Mouse (Mus musculus) left cerebral cortex, adult 18-20 months (tissue): ENCODE measurements around the gene Hhat. TPM values are rescaled to one million over a fixed set of nuclear protein-coding genes. Genes with fewer than 3 reads are reported as not detected.

Experiments used
- DNase-seq, 2 experiments: peaks; one replicate each; pipeline ENCODE4 v3.0.0; 2021 to 2022; ENCODE audit warnings: low spot score in 2 of 2, mixed read lengths in 1 of 2
- total RNA-seq, 2 experiments: library from RNA; stranded (reverse); gene quantifications; 2 replicates each; pipeline ENCODE4 v1.2.3; 2021

The Hhat gene
- total RNA-seq, 2 experiments from 2014 or later = 1.3 to 1.7 TPM

DNA sequence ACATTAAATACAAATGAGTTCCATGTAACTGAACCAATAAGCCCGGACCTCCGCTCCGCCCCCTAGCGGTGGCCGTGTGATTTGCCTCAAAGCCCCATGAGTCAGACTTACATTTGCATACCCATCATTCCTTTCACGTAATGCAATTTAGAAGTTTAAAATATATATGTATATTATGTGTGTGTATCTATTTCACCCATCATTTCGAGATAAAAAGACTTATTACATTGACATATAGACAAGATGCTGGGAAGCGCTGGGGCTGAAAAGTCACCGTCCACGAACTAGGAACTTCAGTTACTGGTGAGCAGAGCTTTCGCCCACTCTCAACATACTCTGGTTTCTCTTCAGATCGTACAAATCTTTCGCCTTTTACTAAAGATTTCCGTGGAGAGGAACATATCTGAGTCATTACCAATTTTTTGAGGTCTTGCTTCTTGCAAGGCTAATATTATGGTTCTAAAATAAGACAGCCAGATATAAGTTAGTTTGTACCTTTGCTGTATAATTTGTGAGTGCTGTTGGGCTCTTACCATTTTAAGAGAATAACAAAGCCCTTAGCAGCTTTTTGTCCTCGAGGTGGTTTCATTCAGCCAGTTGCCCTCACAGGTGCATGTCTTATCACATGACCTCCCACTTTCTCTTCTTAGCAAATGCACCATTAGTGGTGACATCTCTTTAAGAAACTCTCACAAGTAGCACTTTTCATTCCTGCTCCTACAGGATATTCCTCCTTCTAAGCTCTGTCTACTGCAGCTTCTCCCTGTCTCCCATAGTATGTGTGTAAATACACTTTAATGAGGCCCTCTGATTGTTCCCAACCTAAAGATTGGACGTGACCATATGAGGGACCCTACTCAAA, 25.6 kb downstream of the Hhat start:
- DNase-seq = no peak

DNA sequence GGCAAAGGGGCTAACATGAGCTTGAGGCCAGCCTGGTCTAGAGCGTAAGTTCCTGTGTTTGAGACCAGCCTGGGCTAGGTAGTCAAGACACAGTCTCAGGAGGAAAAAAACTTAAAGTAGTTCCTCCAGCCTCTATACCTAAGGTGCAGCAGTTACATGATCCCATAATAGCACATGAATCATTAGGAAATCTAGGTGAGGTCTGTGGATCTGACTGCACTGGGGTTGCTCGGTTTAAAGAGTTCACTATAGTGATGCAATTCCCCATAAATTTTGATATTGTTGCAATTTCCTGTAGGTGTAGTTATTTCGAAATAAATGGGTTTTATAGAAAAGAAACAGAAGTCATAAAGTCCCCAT, 26.2 kb downstream of the Hhat start:
- no peak for DNase-seq

DNA sequence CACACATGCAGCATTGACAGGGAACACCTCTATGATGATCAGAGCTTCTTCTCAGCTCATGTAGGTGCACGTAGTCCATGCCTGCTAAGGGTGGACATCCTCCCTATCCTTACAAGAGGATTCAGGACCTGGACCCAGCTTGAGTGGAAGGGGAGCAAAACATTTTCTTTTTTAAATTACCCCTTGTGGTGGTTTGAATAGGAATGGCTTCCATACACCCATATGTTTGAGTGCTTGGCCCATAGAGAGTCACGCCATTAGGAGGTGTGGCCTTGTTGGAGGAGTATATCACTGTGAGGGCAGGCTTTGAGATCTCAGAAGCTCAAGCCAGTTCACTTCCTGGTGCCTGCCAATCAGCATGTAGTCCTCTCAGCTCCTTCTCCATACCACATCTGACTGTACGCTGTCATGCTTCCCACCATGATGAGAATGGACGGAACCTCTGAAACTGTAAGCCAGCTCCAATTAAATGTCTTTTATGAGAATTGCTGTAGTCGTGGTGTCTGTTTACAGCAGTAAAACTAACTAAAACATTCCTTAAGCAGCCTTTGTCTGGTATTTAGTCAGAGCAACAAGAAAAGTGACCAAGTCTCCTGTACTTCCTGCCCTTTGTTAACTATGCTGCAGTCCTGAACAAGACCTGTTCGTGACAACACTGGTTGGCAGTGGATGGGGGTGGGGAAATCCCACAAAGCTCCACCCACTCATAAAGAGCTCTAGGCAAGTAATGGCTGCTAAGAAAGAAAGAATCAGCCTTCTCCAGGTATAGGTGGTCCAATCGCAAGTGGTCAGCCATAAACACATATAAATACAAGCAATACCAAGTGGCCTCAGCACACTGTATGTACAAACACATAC, 28.4 kb downstream of the Hhat start:
- no peak for DNase-seq

DNA sequence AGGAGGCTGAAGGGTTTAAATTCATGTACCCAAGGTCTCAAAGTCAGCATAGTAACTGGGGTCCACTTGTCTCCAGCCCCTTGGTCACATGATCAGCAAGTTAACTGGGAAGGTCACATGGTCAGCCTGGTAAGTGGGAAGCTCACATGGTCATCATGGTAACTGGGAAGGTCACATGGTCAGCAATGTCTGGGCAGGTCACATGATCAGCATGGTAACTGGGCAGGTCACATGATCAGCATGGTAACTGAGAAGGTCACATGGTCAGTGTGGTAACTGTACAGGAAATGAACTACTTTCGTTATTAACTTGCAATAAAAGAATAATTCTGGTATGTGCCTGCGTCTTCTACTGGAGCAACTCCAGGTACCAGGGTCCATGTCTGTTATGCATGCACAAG, 29.1 kb downstream of the Hhat start:
- DNase-seq = no peak

DNA sequence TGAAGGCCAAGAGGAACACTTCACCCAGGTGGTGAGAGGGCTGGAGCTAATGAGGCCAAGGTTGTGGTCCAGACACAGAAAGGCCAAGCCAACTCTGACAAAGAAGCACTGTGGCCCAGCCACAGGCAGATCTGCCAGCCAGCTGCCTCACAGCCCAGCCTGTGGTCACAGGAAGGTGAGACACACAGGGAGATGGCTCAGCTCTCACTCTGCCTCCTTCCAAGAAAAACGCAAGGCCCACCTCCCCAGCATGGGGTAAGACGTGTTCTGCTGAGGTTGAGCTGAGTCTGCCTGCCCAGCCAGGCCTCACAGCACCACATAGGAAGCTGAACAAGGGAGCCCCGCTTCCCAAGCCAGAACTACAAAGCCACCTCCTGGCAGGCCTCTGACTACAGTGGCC, 34.5 kb downstream of the Hhat start:
- DNase-seq = no peak

DNA sequence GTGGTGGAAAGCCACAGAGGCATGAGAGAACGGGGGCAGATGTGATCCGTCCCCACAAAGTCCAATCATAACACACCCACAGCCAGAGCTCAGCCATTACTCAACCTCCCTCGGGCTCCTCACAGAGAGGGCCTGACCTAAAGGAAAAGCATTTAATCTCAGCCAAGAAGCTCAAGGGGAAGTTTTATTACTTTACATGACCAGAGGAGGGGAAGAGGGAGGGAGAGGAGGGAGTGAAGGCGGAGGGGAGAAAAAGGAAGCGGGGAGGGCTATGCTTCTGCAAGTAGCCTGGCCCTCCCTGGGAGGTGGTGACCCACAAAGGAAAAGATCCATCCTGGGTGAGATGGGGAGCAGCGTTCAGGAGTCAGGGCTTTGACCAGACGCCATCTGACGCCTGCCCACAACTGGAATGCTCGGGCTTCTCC, 35.0 kb downstream of the Hhat start:
- DNase-seq = no peak

DNA sequence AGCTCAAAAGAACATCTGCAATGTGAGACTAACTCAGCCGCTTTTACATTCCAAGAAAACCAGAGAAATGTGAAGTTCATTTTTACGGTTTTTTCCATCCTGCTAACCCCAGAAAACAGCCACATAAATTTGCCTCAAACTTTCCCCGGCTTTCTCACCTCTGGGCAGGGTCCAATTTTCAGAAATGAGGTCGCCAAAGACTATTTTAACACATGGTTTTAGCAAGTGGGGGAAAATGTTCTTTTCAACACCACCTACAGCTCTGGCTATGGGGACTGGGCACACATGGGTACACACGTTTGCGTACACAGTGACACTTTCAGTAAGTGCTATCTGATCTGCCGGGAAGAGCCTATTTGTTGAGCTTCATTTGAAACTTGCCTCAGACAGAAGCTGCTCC, 40.5 kb downstream of the Hhat start:
- peak; percentile 15 to 42 for DNase-seq

DNA sequence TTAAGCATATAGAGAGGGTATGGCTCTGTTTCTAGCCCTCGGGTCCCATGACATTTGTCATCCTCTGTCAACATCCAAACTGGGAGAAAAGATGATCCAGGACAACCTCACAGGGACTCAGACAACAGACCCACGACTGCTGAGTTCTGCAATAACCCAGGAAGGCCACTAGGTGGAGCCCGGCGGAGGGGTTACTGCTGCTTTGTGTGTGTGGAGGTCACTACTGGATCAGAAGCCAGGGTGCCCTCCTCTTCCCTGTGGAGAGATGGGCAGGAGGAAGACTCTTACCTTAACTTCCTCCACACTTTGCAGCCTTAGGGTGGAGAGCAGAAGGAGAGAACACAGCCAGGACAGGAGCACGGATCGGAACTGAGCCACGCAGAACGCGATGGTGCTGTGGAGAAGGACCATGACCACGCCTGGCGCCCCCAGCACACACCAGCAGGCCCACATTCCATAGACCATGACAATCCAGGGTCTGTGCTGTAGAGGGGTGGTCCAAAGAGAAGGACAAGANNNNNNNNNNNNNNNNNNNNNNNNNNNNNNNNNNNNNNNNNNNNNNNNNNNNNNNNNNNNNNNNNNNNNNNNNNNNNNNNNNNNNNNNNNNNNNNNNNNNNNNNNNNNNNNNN, 43.9 kb downstream of the Hhat start:
- peak; percentile 65 to 73 for DNase-seq

DNA sequence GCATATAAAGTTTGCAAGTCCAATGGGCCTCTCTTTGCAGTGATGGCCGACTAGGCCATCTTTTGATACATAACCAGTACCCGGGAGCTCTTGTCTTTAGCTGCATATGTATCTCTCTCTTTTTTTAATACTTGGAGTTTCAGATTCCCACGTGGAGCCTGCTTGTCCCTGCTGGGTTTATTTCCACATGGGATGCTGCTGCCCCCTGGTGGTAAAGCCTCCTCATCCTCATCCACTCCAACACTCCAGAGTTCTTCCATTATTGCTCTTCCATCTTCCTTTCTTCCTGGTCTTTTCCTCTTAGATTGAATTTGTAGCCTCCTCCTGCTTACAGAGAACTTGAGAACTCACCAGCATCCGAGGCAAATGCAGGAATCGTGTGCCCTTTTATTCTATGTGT, 48.9 kb downstream of the Hhat start:
- DNase-seq = peak; percentile 75 to 83

DNA sequence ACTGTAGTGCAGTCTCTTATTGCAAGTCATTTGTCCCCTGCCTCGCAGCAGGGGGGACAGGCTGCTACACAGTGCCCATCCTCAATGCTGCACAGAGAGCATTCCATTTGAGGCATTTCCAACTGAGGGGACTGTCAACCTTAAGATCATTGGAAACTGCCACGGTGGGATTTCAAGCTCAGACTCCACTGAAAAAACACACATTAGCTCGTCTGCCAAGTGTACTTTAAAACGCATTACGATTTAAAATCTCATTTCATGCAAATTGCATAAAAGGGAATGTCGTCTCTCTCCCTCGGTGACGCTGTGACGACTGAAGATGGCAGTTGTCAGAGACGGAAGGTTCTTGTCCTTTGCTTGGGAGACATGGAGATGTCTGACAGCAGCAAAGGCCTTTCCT, 50.9 kb downstream of the Hhat start:
- no peak for DNase-seq

DNA sequence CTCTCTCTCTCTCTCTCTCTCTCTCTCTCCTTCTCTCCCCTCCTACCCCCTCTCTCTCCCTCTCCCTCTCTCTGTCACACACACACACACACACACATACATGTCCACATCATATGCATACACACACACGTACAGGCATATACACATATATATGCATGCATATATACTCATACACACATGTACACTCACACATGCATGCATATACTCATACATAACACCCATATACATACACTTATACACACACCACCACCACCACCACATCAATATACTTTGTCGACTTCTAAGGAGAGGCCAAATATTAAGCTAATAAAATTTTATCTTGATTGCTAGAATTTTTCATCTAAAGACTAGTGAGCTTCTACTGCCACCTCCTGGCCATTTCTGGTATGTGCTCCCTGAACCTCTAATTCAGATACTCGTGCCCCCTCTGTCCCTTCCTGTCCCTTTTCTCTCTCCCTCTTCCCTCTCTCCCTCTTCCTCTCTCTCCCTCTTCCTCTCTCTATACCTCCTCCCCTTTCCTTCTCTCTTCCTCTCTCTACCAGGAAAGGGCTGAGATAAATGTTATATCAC, 59.2 kb downstream of the Hhat start:
- peak; percentile 39 to 65 for DNase-seq

DNA sequence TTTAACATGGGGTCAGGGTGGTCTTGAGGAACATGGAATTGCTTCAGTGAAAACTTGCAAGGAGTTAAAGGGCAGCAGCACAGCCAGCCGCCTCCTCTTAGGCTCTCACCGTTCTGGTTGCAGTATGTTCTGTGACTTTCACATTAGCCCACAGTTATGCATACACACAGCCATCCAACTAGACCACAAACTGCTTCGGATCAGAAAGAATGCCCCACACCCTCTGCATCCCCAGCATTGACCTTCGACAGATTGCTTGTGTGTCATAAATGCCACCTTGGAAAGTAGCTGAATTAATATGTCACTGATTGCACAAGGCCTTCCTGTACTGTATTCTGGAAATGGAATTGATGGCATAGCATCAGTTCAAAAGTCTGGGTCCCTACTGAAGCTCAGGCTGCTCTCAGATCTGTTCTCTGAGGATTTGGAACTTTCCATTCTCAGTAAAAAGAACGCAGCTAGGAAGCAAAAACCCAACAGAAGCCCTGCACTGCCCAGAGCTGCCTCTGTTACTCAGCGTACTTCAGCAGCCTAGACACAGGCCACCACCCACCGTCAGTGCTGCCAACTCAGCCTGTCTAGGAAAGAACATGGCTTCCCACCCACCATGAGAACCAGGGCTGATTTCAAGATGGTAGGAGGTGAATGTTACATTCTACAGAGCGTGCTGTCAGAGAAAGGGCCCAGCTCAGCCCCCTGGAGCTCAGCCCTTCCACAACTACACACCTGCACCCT, 70.5 kb downstream of the Hhat start:
- DNase-seq = no peak

DNA sequence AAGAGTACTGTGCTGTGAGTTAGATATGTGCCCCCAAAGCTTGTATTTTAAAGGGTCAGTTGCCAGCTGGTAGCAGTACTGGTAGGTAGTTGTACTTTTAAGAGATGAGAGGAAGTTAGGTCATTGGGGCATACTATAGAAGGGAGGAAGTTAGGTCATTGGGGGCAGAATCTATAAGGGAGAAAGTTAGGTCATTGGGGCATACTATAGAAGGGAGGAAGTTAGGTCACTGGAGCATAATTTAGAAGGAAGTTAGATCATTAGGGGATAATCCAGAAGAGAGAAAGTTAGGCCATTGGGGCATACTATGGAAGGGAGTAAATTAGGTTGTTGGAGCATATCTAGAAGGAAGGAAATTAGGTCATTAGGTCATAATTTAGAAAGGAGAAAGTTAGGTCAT, 71.9 kb downstream of the Hhat start:
- DNase-seq = no peak

DNA sequence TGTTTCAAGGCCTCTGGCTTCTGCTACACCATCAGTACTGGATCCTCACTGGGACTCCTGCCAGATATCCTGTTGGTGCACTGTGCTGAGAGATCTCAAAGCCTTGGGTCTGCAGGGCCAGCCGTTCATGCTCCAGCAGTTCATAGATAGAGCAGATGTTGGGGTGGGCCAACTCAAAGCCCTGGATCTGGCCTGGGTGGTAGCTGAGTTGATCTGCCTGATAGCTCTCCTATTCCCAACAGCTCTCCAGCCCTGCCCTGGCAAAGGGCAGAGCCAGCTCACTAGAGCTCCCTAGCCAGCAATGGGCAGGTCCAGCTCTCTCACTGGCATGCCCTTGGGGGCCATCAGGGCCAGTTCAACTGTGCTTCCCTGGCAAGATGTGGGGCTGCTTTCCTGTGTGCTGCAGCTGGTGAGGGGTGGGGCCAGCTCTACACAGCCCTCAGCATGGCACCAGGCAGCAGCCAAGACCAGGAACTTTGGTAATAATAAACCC, 74.6 kb downstream of the Hhat start:
- DNase-seq = no peak

DNA sequence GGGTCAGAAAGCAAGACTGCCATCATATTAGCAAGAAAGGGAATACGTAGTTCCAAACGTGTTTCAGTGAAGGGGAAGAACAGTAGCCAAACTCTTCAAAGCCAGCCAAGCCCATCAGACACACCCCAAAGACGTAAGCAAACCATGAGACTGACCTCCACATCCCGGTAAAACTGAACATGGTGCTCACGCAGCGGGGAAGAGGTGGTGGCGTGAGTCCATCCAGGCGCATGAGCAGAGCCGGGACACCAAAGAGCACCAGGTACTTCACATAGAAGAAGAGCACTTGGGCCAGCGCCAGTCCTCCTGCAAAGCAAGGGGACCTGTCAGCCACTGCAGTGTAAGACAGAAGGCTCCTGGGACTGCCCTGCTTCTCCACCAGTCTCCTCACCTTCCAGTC, 77.4 kb downstream of the Hhat start:
- DNase-seq = no peak

DNA sequence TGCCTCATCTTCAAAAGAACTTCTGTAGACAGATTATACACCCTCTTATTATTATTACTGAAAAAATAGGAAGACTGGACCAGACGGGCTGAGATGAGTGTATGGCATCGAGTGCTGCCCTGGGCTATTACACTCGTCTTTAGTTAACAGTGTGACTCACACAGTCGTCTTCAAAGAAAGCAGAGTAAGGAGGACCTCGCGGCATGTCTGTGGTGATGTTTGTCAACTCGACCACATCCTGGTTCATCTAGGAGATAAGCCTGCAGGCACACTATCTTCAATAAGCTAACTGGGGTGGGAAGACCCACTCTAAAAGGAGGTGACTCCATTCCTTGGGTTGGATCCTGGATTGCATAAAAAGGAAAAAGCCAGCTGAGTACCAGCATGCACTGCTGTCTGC, 78.0 kb downstream of the Hhat start:
- no peak for DNase-seq

DNA sequence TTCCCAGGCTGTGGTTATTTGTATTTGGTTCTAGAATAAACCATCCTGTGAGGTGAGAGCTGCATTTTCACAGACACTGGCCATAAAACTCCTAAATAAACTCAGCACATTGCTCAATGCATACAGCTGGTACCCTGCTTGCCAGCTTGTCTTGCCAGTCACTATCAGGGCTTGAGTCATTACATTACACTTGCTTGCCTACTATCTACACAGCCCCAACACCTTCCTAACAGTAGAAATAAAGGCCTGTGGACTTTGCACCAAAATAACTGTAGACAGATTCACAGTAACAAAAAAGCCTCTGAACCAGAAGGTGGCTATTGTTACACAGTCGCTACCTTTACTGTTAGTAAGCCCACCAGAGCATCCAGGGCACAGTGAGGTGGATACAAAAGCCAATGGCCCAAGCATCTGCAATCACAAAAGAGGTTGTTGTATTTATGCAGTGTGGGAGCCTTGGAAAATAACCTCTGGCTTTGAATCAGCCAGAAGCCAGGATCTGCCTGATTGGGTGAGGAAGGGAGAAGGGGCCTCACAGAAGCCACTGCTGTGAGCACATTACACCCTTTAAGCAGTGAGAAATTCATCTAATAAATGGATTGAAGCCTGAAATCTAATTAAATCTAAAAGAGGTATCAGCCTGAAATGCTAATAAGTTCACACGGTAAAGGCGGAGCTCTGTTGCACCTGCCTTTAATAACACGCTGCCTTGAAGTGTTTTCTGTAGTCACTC, 88.6 kb downstream of the Hhat start:
- no peak for DNase-seq

DNA sequence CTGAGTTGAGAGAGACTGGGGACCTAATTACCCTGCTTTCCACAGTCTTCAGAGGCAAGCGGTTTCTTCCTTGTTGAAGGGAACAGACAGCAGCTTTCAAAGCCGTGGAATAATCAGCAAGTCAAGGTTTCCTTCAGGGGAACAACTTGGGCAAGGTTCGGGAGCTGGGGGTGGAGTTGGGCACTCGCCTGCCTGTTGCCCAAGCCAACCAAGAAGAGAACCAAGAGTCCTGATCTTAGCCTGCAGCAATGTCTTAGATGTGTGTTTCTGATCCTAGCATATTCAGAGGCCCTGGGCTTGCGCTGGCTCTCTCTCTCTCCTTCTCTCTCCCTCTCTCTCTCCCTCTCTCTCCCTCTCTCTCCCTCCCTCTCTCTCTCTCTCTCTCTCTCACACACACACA, 93.8 kb downstream of the Hhat start:
- no peak for DNase-seq

DNA sequence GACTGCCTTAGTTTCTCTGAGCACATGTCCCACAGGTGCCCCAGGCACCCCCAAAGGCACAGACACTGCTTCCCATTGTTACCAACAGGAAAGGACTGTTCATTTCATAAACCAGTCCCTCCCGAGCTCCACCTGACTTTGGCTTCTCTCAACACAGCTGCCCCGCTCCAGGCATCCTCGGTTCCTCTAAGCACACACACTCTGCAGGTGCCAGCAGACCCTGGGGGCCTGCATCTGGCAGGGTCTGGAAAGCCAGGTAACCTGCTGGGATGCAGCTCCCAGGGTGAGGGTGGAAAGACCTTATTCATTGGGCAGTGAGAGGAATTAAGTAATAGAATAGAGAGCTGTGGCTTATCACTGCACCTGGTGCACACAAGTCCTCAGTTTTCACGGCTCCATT, 107.4 kb downstream of the Hhat start:
- no peak for DNase-seq

DNA sequence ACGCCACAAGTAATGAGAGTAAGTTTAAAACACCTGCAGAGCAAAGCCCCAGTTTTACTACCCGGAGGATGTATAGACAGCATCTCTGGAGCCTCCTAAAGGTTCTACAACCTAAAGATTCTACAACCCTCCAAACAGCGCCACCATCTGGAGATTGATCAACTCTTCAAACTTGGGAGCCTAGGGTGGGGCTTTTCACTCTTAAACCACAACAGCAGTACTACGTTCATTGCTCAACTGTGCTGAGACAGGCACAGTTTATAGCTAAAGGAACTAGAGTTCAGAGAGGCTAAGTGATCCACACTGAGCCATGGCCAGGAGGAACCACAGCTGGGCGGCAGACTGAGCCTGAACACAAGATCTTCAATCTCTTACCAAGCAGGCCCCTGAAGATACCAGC, 107.9 kb downstream of the Hhat start:
- no peak for DNase-seq
